Mouse (Mus musculus) megakaryocyte, embryonic 14.5 days (primary cell): ENCODE results near the gene Arhgef10l.

Experiments
- FLI1 ChIP-seq: IDR thresholded peaks from 2 replicates; pipeline ENCODE4 v1.6.1; 2012; ENCODE audit warnings: low read length, inconsistent platforms, mixed read lengths
- GATA1 ChIP-seq: IDR thresholded peaks from 3 replicates; pipeline ENCODE4 v1.6.1; 2012; ENCODE audit warnings: mixed read lengths, low read length, inconsistent platforms, borderline replicate concordance

- TF ChIP-seq GATA1 (no peak), FLI1 (no peak)
Measured at GRCm38 (mm10) chr4:140699441-140700127, 33.8 kb upstream of the Arhgef10l start.
